In genomic region chr9:100558991-100559390, GRCm38 (mm10) we compare ENCODE assay signal across 13 mouse cellular contexts. TPM values are rescaled to one million over a fixed set of nuclear protein-coding genes. Genes with fewer than 3 reads are reported as not detected.
"Had no signal": no experiment of that assay in that cellular context is flagged by ENCODE, and none has a peak within 500 bp of the region (broad histone marks: within the 10 kb centered on the region; RNA-seq: fewer than 3 reads in every experiment).

No protein-coding gene starts in this region.

- DNase-seq: kidney, postnatal 14 days; lung, embryonic 14.5 days; lung, postnatal 10 days; lung, postnatal 4 days; right cerebral cortex, postnatal 14 days; thymus, adult 18-20 months; thymus, postnatal 14 days had no signal

- H3K27ac ChIP-seq: kidney, embryonic 15.5 days; limb, embryonic 15.5 days; liver, embryonic 12.5 days; midbrain, embryonic 12.5 days; stomach, postnatal 0 days had no signal

- H3K27me3 ChIP-seq: kidney, embryonic 15.5 days; limb, embryonic 15.5 days; liver, embryonic 12.5 days; midbrain, embryonic 12.5 days had no signal

- ATAC-seq: liver, embryonic 12.5 days had no signal

- H3K4me2 ChIP-seq: kidney, embryonic 15.5 days; limb, embryonic 15.5 days; liver, embryonic 12.5 days; lung, embryonic 14.5 days; midbrain, embryonic 12.5 days had no signal

- H3K4me3 ChIP-seq: kidney, embryonic 15.5 days; limb, embryonic 15.5 days; liver, embryonic 12.5 days; midbrain, embryonic 12.5 days had no signal

- H3K4me1 ChIP-seq: kidney, embryonic 15.5 days; limb, embryonic 15.5 days; liver, embryonic 12.5 days; midbrain, embryonic 12.5 days had no signal

- H3K9me3 ChIP-seq: kidney, embryonic 15.5 days; limb, embryonic 15.5 days; liver, embryonic 12.5 days; midbrain, embryonic 12.5 days had no signal

- H3K36me3 ChIP-seq: kidney, embryonic 15.5 days; limb, embryonic 15.5 days; liver, embryonic 12.5 days; midbrain, embryonic 12.5 days had no signal

- H3K9ac ChIP-seq: kidney, embryonic 15.5 days; limb, embryonic 15.5 days; liver, embryonic 12.5 days; lung, embryonic 14.5 days; midbrain, embryonic 12.5 days had no signal

RNA-seq across cellular contexts. Expression of gene Slc35g2, which starts 11.9 kb away (rescaled TPM):
- total RNA-seq: megakaryocyte, adult 5-6 weeks had no signal
